Mouse (Mus musculus) forebrain, postnatal 0 days (tissue): ENCODE results near the gene Fam187b. TPM values are rescaled to one million over a fixed set of nuclear protein-coding genes. Genes with fewer than 3 reads are reported as not detected.
A peak's percentile ranks its signal among the peaks of the same experiment; 100 is the strongest.

Source experiments
- ATAC-seq: fragments of 200-750 bp; cut with Nextera tagmentation; 2 replicates; pipeline ENCODE4 v1.8.0; 2017; ENCODE audit warnings: mild to moderate bottlenecking, moderate library complexity
- DNase-seq: peaks from one replicate; pipeline ENCODE4 v3.0.0-alpha.2; 2015
- H3K27ac ChIP-seq: fragments of 300-500 bp; sonication (generic); 2 replicates; pipeline ENCODE4 v1.5.1; 2014; ENCODE audit warnings: low read depth, mild to moderate bottlenecking, antibody characterized with exemption, low read length, moderate library complexity, mixed read lengths
- H3K27me3 ChIP-seq: fragments of 300-500 bp; sonication (generic); 2 replicates; pipeline ENCODE4 v1.6.1; 2014; ENCODE audit warnings: mild to moderate bottlenecking, low read length, mixed read lengths; ENCODE audit not compliant: insufficient read depth
- H3K36me3 ChIP-seq: fragments of 300-500 bp; sonication (generic); 2 replicates; pipeline ENCODE4 v1.6.1; 2014; ENCODE audit warnings: mild to moderate bottlenecking, moderate library complexity; ENCODE audit not compliant: insufficient read depth
- H3K4me1 ChIP-seq: fragments of 300-500 bp; sonication (generic); 2 replicates; pipeline ENCODE4 v1.6.1; 2014; ENCODE audit warnings: antibody characterized with exemption; ENCODE audit not compliant: insufficient read depth
- H3K4me2 ChIP-seq: fragments of 300-500 bp; sonication (generic); 2 replicates; pipeline ENCODE4 v1.6.1; 2014; ENCODE audit warnings: low read depth, mild to moderate bottlenecking, moderate library complexity
- H3K4me3 ChIP-seq: fragments of 300-500 bp; sonication (generic); 2 replicates; pipeline ENCODE4 v1.5.1; 2014; ENCODE audit warnings: low read depth, low read length, mixed read lengths
- H3K9ac ChIP-seq: fragments of 300-500 bp; sonication (generic); 2 replicates; pipeline ENCODE4 v1.6.1; 2014; ENCODE audit warnings: mild to moderate bottlenecking
- H3K9me3 ChIP-seq: fragments of 300-500 bp; sonication (generic); 2 replicates; pipeline ENCODE4 v1.6.1; 2016; ENCODE audit warnings: low read length
- CTCF ChIP-seq: sonication (generic); IDR thresholded peaks from 2 replicates; pipeline ENCODE4 v1.5.1; 2016; ENCODE audit warnings: antibody characterized with exemption, control low read depth, low read depth
- WGBS: fragments of 180-500 bp; shearing (Covaris S2); extraction: QIAGEN DNeasy Blood & Tissue Kit; methylation state at CpG from one replicate; pipeline ENCODE4 v1.1.7; 2014; 5-methylcytosine and 5-hydroxymethylcytosine counted together
- polyA plus RNA-seq: library from polyadenylated mRNA; unstranded; fragments of >200 nt; fragmentation: Nextera tagmentation; extraction: Ambion mirVana; gene quantifications from 2 replicates; pipeline ENCODE4 v1.2.1, GENCODE M21; 2015
- total RNA-seq: library from RNA; depleted of rRNA; stranded (reverse); fragments of >200 nt; gene quantifications from 2 replicates; pipeline ENCODE4 v1.2.3, GENCODE M21; 2014

The Fam187b gene
- total and polyA plus RNA-seq, 2 experiments from 2014 or later: 0.48 to 0.50 TPM

DNA sequence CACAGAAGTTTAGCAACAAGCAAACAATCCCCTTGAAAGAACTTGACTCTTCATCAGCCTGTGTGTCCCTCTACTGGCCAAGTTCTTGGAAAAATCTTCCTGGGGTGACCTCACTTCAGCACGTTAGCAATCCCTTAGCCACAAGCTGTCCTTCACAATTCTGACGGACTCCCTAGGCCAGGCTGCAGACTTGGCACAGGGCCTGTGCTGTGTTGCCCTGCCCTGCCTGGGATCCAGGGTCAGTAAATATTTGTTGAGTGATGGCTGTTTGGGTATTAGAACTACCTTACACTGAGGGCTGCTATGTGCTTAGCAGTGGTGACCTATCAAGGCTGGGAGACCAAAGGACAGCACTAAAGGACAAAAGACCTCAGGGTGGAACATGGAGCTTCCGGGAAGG is 19.6 kb upstream of the Fam187b start:
- no peak overlapping the region for H3K9ac ChIP-seq
- ATAC-seq (no peak), DNase-seq (no peak)
- H3K9me3 ChIP-seq: no peaks in the 10 kb centered on the region
- no peak overlapping the region for H3K4me2 ChIP-seq
- no peaks in the 10 kb centered on the region for H3K27me3 ChIP-seq
- TF ChIP-seq CTCF: no peak
- no peak overlapping the region for H3K27ac ChIP-seq
- peaks cover 15% of the 10 kb centered on the region for H3K4me1 ChIP-seq
- no peak overlapping the region for H3K4me3 ChIP-seq
- 78% methylated on average over 3 of the region's 3 CpGs for WGBS
- H3K36me3 ChIP-seq: peaks cover 48% of the 10 kb centered on the region

DNA sequence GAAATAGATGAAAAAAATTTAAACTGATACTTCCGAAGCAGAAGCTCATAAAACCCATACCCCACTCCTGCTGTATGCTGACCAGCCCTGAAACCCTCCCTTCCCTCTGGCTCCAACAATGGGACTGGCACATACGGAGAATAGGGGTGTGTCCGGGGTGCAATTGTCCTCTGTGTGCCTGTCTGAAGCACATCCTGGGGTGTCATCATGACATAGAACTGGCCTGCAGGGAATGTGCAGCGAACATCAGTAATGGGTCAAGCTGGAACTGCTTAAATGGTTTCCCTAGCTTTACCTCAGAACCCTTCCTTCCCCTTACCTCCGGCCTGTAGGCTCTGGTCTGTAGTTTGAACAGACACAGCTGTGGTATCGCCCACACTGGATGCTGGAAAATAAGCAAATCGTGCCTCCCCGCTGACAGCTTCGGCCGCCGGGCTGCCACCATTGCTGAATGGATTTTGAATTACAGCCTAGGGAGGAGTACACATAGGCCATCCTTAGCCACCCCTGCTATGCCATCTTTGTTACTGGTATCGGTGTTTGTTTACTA is 18.5 kb upstream of the Fam187b start:
- H3K9me3 ChIP-seq: no peaks in the 10 kb centered on the region
- H3K4me3 ChIP-seq: peak overlapping the region; percentile 94
- ATAC-seq (no peak), DNase-seq (no peak)
- peaks cover 15% of the 10 kb centered on the region for H3K4me1 ChIP-seq
- 0 out of 2 replicates have a peak overlapping the region, but pooled peaks have one; percentile 99 for H3K9ac ChIP-seq
- no peak overlapping the region for H3K27ac ChIP-seq
- 85% methylated on average over 12 of the region's 12 CpGs for WGBS
- H3K36me3 ChIP-seq: peaks cover 44% of the 10 kb centered on the region
- no peak for TF ChIP-seq CTCF
- peak overlapping the region; percentile 67 for H3K4me2 ChIP-seq
- H3K27me3 ChIP-seq: no peaks in the 10 kb centered on the region

DNA sequence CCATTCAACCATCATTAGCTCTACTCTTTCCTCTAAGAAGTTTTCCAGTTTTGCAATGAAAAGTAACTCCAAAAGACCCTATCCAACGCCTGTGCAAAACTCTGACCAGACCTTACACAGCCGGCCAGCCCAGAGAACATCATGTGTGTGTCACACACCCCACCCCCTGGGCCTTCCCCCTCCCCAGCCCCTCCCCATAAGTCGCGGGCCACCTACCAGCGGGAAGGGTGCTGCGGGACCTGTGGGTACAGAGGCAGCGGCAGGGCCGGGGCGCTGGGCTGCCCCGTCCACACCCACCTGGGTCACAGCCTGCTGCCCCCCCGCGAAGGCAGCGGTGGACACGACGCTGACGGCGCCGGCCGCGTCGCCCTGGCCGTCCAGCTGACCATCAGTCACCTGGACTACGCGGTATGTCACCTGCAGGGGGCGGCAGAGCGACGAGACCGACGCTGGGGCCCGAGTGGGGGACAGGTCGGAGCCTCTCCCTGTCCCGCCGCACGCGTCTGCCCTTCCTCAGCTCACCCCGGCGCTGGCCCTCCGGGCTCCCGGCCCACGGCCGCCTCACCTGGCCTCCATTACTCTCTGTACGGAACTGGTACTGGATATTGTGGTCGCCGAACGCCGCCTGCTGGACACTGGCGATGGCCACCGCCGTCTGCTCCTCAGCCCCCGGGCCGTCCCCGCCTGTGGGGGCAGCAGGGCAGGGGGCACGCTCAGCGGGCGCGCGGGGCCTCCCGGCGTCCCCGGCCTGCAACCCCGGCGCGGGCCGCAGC is 17.8 kb upstream of the Fam187b start:
- Histone ChIP-seq H3K4me2 (peak overlapping the region; percentile 67), H3K9ac (peak overlapping the region; percentile 99), H3K27me3 (no peaks in the 10 kb centered on the region), H3K4me1 (peaks cover 15% of the 10 kb centered on the region), H3K4me3 (peak overlapping the region; percentile 94), H3K36me3 (peaks cover 39% of the 10 kb centered on the region), H3K27ac (peak overlapping the region; percentile 98), H3K9me3 (no peaks in the 10 kb centered on the region)
- TF ChIP-seq CTCF: peak; percentile 84
- DNase-seq: peak; percentile 75
- ATAC-seq: peak; percentile 56
- WGBS: under 1% methylated on average over 61 of the region's 64 CpGs

DNA sequence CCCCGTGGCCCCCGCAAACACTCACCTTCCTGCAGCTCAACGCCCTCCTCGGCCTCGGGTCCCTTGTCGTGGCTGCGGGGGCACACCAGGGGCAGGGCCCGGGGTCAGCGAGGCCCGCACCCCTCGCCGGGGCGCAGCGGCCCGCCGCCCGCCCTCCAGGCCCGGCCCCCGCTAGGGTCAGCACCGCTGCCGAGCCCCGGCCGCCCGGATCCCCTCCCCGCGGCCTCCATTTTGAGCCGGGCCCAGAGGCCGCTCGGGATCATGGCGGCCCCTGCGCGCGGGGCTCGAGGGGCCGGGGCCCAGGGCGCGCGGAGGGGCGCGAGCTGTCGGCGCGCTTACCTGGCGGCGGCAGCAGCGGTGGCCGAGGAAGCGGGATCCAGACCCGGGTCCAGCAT is 17.2 kb upstream of the Fam187b start:
- peak overlapping the region; percentile 99 for H3K9ac ChIP-seq
- no peak for TF ChIP-seq CTCF
- DNase-seq (no peak), ATAC-seq (peak; percentile 46)
- H3K4me3 ChIP-seq: peak overlapping the region; percentile 94
- H3K27me3 ChIP-seq: no peaks in the 10 kb centered on the region
- WGBS: 1% methylated on average over 22 of the region's 49 CpGs
- no peaks in the 10 kb centered on the region for H3K9me3 ChIP-seq
- H3K4me2 ChIP-seq: peak overlapping the region; percentile 67
- H3K36me3 ChIP-seq: peaks cover 34% of the 10 kb centered on the region
- H3K4me1 ChIP-seq: peaks cover 15% of the 10 kb centered on the region
- H3K27ac ChIP-seq: peak overlapping the region; percentile 98

DNA sequence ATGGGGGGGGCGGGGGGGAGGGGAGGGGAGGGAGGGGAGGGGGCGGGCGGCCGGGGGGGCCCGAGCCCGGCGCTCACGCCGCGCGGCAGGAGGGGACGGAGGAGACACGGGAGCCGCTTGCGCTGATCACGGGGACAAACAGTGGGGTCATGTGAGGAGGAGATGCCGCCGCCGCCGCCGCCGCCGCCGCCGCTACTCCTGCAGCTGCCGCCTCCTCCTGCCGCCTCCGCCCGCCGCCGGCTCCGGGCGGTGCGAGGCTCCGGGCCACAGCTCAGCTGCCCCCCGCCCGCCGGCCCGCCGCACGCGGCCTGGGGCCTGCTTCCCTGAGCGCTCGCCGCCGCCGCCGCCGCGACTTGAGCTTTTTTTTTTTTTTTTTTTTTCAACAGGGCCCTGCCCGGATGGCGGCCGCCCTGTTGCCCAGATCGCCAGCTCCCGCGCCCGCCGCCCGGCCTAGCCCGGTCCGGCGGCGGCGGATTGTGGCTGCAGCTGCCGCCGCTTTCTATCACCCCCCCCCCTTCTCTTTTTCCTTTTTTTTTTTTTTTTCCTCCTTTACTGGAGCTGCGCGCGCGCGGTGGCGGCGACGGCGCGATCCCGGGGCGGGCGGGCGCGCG is 16.7 kb upstream of the Fam187b start, which contains the start of gene Usf2:
Gene Usf2 (minus strand): TSS at position 48 of the 611 bp plus-strand sequence.
- Histone ChIP-seq H3K9me3 (no peaks in the 10 kb centered on the region), H3K27me3 (no peaks in the 10 kb centered on the region), H3K4me1 (peaks cover 15% of the 10 kb centered on the region), H3K27ac (peak within 1 kb of the TSS; percentile 98), H3K4me3 (peak within 1 kb of the TSS; percentile 94), H3K4me2 (peak within 1 kb of the TSS; percentile 67), H3K9ac (peak within 1 kb of the TSS; percentile 99), H3K36me3 (peaks cover 30% of the 10 kb centered on the region)
- 1% methylated on average over 36 of the region's 82 CpGs for WGBS
- TF ChIP-seq CTCF: no peak
- DNase-seq (peak; percentile 86), ATAC-seq (peak; percentile 80)

DNA sequence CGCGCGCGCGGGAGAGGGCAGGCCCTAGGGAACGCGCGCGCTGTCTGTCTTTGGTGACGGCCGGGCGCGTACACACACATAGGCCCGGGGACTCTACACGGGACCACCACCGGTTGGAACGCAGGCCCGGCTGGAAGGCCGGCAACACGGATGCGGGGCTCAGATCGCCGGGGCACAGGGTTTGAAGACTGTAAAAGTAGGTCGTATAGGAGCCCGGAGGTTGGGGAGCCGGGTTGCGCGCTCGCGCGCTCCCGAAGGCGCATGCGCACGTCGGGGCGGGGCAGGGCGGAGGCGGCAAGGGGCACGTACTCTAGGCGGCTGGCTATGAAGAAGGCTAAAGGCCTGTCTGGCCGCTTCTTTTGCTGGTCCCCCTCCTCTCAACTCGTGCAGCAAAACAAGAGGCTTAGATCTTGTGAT is 16.2 kb upstream of the Fam187b start:
- Histone ChIP-seq H3K4me3 (peak overlapping the region; percentile 94), H3K27me3 (no peaks in the 10 kb centered on the region), H3K9me3 (no peaks in the 10 kb centered on the region), H3K36me3 (peaks cover 24% of the 10 kb centered on the region), H3K4me1 (peaks cover 15% of the 10 kb centered on the region), H3K27ac (peak overlapping the region; percentile 98), H3K9ac (peak overlapping the region; percentile 99), H3K4me2 (peak overlapping the region; percentile 54)
- ATAC-seq: peak; percentile 71
- DNase-seq: peak; percentile 94
- no peak for TF ChIP-seq CTCF
- WGBS: under 1% methylated on average over 43 of the region's 43 CpGs
